Mouse (Mus musculus) CD8-positive naive resting alpha-beta T cell, adult 2 months (primary cell): ENCODE results near the gene 4933427D14Rik.
"Not testable (repeated sequence)": the region's sequence is repeated elsewhere in the genome, so short reads cannot be mapped to it uniquely, and the experiment has no call there.

Experiments
- DNase-seq, 2 experiments: peaks; one replicate each; pipeline ENCODE4 v3.0.0; 2022; ENCODE audit warnings: low read depth in 2 of 2, low spot score in 2 of 2

4933427D14Rik gene

DNA sequence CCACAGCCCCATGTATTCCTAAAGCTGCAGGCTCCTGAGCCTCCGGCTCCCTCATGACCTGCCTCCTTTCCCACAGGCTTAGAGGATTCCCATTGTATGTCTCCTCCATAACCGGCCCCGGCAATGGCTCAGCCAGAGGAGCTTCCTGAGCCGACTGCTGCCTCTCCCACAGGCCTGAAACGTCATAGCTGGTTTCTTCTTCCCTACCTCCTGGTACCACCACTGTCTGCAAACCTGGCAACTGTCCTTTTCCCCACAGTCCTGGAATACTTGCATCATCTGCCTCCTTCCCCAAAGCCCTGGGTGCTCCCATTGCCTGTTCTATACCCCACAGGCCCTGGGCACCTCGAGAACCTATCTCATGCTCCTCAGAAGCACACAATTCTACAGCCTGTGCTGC is 2.0 kb downstream of the 4933427D14Rik start:
- no peak for DNase-seq

DNA sequence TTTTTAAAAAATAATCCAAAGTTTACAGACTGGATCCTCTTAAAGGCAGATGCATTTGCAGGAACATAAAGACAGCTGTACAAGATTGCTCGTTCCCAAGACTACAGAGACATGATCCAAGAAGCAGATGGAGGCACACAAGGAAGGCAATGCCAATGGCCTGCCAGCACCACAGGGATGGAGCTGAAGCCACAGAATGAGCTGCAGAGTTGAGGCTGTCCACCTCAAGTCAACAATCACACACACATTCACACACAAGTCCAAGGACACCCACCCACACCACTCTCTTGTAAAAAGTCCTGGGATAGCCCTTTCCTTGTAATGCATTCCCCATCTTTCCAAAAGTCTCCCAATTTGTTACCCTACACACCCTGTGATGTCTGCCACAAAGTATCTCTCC is 3.8 kb downstream of the 4933427D14Rik start:
- no peak for DNase-seq

DNA sequence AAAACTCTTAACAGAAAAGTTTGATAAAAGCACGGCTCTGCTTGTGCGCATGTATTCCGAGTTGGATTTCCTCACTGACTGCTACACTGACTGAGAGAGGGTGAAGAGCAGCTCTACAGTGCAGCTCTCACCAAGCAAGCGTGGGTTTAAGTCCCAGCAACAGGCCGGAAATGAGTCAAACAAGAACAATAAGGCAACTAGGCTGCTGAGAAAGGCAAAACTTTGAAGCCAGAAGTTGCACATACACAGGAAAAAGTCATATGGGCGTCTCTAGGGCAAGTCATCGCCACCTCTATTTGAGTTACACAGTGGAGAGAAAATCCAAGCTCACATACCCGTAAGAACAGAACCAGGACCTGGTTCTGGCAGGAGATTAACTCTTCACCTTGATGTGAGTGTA is 10.8 kb downstream of the 4933427D14Rik start:
- DNase-seq, result no peak

DNA sequence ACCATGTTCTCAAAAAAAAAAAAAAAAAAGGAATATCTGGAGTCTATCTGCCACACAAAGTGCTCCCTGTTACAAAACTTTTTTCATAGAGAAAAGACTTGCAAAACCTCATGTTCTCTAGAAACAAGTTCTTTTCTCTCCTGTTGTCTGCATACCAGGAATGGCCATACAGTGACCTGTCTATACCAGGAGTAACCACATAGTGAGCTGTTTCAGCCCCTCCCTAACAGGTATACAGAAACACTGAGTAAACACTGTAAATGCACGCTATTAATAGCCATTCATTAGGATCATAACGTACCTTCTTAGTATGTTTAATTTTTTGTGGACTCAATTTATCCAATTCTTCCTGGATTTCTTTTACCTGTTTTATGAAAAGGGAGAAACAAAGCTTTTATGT is 13.0 kb downstream of the 4933427D14Rik start:
- no peak for DNase-seq

DNA sequence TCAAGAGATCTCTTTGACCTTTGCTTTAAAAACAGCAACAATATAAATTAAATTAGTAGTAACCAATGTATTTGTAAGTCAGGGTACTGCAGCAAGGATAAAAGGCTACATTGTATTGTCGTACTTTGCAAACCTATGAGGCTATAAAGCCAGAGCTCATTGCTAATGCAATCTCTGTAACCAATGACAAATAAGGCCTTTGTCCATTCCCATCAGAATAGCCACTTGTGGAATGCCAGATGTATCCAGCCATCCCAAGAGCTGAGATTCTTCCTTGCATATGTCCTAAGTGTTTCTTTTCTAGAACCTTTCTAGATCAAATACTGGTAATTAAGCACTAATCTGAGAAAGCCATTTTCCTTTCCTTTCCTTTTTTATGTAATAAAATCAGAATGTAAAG is 16.4 kb downstream of the 4933427D14Rik start:
- no peak for DNase-seq

DNA sequence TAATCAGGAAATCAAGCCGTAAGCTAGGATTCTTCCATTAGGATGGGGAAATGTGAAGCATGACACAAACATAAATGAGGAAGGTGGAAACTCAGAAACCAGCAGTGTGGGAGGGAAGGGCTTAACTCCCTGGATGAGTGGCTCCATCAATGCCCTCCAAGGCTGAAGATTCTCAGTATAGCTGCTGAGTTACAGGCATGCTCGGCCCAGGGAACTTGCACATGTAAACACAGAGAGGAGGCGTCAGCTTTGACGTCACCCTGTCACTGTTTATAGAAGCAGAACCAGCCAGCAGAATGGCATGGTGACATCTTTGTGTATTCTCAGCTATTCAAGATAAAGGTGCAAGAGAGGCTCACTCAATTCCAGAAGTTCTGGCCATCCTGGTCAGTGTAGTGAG is 23.0 kb downstream of the 4933427D14Rik start:
- no peak for DNase-seq

DNA sequence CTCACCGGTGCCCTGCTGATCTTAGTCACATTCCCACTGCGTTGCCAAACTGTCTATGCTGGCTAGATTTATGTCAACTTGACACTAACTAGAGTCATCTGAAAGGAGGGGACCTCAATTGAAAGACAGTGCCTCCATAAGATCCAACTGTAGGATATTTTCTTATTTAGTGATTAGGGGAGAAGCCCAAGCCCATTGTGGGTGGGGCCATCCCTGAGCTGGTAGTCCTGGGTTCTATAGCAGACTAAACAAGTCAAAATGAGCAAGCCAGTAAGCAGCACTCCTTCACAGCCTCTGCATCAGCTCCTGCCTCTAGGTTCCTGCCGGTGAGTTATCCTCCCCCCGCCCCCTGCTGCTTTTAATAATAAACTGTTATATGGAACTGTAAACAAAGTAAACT is 26.1 kb downstream of the 4933427D14Rik start:
- no peak for DNase-seq

DNA sequence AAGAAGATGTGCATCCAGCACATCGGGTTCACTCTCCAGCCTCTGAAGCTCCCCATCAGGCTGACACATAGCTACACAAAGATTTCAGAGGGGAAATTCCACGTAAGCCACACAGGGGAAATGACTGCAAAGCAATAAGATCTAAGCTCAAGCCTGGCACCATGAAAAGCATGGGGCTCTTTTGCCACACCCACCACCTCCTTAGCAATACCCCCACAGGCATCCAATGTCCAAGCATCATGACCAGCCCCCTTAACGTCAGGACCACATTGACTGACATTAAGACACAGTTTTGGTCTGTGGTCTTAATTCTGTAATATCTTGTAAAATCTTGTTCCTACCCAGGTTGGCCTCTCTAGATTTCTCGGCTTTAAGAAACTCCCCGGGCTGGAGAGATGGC is 26.7 kb downstream of the 4933427D14Rik start:
- DNase-seq, result no peak

DNA sequence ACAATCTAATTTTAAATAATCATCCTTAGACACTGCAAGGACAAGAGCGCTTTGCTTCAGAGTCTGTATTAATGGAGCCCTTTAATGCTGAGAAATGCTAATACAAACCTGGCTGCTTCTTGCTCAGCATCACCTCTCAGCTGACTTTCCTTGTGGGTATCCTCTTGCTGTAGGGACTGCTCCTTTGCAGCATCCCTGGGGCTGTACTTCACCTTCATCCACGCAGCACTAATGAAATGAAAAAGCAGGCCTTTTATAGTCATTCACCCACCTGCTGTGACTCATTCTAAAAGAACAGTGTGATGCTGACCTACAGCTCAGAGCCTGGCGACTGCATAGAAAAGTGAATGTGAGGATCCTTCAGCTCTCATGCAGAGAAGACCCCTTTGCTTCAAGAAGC is 30.7 kb downstream of the 4933427D14Rik start:
- no peak for DNase-seq

DNA sequence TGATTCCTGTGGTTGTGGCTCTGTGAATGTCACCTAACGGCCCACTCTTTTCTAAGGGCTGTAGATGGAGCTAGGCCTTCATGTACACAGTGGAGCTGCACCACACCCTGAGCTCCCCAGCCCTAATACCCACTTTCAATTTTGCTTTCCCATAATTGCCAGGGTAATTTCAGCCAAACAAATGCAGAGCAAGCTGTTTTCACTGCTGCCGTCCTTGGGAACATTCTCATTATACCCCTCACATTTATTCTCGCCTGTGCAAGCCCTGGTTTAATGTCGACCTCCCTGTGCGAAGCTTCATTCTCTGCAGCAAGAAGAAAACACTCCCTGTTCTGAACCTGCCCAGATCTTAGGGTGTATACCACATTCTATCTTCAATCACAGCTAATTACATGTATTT is 31.3 kb downstream of the 4933427D14Rik start:
- DNase-seq, result no peak

DNA sequence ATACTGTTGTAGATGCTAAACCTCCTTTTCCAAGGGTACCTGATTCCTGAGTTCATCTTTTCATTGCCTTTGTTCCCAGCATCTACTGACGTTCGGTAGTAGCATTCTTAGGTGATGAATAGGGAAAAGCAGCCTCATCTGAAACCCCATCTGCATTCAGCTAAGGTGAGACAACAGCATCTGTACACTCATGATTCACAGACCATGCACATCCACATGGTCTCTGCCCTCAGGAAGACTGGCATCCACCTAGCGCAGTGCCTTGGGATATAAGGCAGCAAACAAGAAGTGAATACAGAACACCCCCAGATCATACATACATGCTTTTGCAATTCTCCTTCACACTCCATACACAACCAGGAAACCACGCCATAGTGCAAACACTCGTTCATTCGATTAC is 32.5 kb downstream of the 4933427D14Rik start:
- no peak for DNase-seq

DNA sequence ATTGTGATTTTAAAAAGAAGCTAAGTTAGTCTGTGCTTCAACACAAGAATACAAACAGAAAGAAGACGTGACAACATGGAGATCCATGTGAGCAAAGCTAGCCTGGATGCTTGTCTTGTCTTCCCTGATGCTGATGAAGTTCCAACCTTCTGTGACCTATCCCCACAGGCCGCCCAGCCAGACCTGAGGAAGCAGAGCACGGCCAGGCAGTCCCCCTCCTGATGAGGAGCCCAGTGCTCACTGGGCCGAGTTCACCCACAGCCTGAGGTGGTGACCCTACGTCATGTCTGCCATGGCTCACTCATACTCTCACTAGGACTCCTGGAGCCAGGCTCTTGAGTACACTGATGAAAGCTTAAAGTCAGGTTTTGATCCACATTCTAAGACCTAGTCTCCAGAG is 33.8 kb downstream of the 4933427D14Rik start:
- DNase-seq, result no peak

DNA sequence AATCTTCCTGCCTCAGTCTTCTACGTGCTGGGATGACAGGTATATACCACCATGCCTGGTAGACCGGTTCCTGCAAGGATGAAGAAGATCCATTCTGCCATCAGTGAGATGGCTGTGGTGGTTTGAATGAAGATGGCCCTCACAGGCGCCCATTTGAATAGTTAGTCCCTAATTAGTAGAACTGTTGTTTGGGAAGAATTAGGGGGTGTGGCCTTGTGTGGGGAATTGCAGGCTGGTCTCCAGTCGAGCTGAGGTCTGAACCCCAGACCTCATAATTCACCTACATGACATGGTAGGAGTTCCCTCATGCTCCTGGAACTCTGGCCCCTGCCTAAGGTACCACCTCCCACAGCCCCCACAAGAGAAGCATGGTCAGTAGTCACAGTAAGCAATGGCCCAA is 35.4 kb downstream of the 4933427D14Rik start:
- not testable (repeated sequence) for DNase-seq

DNA sequence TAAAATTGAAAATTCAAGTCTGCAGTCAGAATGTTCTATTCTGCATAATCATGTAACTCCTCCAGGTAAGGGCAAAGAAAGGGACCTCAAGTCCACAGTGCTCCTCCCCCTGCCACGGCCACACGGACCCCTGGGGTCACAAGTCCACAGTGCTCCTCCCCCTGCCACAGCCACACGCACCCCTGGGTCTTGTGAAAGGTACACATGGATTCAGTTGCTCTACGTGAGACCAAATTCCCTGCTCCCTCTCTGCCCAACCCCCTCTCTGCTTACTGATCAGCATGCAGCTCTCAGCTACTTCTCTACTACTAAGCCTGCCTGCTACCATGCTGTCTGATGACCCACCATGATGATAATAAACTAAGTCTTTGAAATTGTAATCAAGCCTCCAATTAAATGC is 37.4 kb downstream of the 4933427D14Rik start:
- DNase-seq, result no peak

DNA sequence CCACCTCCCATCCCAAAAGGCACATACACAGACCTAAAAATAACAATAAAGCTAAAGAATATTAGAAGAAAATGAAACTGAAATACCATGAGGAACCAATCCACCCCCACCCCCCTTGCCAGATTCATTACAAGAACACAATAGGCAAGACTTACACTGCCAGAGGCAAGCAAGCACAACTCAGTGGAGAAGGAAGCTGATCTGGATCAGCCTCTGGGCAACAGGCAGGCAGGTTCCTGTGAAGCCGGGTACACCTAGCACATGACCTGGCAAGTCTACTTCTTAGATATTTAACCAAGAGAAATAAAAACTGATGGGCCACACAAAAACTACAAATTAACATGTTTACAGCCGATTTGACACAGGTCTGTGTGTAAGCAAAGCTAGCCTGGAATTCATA is 44.1 kb downstream of the 4933427D14Rik start:
- DNase-seq, result no peak

DNA sequence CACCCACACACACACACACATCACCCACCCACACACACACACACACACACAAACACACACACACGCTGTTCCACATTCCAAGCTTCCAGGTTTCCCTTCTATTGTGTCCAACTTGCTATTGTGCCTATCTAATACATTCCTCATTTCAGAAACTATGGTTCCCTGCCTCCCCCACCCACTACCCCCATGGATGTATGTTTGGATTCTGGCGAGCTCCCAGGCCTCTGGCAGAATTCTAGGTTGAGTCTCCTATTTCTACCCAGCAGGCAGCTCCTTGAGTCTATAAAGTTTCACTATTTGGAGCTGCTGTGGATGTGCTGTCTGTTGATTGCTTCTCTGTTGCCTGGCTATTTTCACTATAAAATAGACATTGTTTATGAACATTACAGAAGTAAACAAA is 50.6 kb downstream of the 4933427D14Rik start:
- no peak for DNase-seq

DNA sequence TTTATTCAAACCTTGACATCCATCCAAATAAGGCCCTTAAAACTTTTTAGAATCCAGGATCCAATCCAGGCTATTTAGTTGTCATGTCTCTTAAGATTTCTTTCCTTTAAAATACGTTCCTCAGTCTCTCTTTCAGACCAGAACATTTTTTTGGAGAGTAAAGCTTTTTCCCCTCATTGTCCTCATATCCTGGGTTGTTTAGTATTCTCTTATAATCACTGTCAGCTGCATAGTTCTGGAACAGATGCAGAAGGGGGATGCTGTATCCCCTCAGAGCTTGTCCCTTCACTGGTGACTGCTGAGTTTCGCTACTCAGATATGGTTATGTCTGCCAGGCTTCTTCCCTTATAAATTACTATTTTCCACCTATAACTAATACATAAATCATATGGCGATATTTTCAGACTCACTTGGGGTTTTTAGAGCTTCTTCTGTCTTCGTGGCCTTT is 51.3 kb downstream of the 4933427D14Rik start:
- DNase-seq, result no peak

DNA sequence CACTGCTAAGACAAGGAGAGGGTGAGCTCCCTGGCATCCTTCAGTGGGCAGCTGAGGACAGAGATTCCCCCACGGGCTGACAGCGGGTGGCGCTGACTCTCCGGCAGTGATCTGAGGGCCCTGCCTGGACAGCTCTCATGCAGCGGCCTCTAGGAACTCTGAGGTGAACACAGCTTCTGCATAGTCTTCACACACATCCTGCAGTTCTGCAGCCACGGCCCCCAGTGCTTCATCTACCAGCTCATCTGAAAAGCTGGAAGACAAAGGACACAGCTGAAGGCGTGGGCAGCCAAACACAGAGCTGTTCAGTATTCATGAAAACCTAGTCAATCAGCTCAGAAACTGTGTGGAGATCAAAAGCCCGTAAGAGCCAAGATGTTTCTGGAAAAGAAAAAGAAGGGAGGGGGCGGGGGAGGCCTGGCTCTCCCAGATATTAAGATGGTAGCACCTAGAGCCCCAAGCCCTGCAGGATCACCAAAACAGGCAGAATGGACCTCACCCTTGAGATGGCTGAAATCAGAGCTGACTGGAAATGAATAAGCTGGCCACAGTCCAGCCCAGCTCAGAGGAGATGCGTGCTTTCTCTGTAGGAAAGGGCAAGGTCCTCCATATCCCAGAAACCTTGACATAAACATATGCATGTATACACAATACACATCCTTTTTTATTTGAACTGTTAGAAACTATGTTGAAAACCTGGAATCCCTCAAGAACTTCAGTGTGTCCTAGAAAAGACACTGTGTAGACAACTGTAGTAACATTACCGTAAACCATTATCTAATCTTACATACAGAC is 51.9 kb downstream of the 4933427D14Rik start:
- DNase-seq, result no peak

DNA sequence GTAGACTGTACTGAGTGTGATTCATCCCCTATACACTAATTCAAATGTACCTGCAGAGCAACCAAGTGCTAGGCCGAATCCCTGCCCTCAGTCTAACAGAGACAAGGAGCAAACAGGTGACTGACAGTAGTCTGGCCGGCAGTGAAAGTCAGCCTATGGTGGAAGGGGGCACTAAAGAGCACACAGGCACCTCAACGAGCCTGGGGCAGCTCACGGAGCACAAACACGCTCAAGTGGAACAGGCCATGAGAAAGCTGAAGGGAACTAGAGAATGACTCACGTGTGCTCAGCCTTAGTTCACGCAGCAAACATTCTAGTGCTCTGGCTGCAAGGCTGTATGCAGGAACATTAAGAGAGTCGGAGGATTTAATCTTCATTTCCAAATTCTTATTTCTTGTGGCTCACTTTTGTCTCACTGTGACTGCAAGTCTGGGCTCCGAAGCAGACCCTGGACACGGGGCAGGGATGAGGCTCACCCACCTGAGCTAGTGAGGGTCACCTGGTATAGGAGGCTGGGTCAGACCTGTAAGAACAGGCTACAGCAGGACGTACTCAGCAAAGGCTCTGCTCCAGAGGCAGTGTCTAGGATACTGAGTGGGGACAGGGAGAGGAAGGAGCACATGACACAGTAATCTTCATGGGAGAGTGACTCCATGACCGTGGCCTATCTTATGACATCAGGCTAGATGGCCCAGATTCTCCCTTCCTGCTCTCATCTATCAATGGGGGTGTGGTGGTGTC is 54.0 kb downstream of the 4933427D14Rik start:
- no peak for DNase-seq

DNA sequence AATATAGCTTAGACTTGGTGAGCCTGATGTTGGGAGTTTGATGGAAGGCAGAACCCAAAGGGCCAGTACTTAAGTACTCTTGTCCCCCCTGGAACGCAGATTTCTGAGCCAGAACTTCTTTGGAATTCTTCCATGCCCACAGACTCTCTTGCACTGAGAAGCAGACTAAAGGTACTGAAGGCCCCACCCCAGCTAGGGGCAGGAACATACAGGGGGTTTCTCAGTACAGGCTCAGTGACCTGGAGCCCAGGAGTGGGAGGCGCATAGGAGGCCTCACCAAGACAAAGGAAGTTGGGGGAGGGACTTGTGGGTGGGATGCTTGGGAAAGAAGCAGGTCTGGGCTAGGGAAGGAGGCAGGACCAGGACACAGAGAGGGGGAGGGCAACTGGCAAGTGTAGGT is 56.1 kb downstream of the 4933427D14Rik start:
- no peak for DNase-seq

DNA sequence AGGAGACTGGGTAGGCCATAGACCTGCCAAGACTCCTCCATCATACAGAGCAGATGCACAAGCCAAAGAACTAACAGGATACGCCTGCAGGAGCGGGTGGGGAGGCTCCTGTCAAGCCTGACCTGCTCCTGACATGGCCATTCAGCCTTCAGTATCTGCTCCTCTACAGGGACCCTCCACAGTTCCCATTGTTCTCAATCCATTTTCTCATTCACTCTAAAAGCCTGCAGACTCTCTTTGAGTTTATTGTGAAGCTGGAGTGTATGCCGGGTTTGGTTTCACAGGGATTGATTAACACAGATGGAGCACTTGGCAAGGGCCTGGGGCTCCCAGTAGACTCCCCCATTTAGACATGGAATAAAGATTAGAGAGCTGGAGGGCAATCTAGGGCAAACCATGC is 59.3 kb downstream of the 4933427D14Rik start:
- no peak for DNase-seq

DNA sequence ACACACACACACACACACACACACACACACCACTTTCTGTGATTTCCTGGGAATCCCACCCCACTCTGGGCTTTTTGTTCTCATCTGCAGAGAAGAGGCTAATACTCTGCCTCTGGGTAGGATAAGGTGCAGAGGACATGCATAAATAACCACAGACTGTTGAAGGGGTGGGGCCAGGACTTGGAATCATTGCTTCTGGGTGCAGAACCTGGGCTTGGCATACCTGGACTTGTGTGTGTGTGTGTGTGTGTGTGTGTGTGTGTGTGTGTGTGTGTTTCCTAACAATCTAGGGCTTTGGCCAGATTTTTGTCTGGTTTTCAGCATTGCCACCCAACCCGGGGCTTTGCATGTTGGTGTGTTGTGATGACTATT is 61.4 kb downstream of the 4933427D14Rik start:
- DNase-seq, result no peak
